Comparison of ENCODE assay signal across 10 mouse cellular contexts in the genomic region with DNA sequence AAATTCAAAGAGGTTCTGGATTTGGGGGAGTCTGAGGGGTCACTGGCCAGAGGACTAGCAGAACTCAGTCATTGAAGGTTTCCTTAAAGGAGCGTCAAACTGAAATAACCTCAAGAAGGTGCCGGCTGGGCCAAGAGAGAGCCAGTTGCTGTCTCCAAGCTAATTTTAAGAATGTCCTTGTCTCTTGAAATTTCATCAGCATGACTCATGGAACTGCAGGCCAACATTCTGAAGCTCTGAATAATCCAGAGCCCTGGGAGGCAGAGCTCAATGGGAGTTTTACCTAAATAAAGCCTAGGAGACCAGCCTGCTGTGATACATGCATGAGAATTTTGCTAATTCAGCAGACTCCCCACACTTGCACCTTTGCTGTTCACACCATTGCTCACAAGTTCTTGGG. TPM values are rescaled to one million over a fixed set of nuclear protein-coding genes. Genes with fewer than 3 reads are reported as not detected.
DNase-seq lines count a peak whose midpoint lies in the region; ATAC-seq lines count a peak whose summit lies in the region.
"Had no signal": no experiment of that assay in that cellular context is flagged by ENCODE, and none has a peak within 500 bp of the region (broad histone marks: within the 10 kb centered on the region; RNA-seq: fewer than 3 reads in every experiment).

No protein-coding gene starts in this region.

- DNase-seq in heart, adult 18-20 months = peak; percentile 77 to 83
- DNase-seq in adipocyte (ENCODE audit: low spot score) = peak; percentile 52
- DNase-seq in gastrocnemius, postnatal 14 days = peak; percentile 30
- DNase-seq in left cerebral cortex, postnatal 25 days (ENCODE audit: low spot score in 2 of 2) = peak; percentile 20 to 92
- no peak for DNase-seq in kidney, adult 18-20 months
- DNase-seq in hindbrain, embryonic 11.5 days (ENCODE audit: low spot score) = no peak
- DNase-seq: cerebellum, postnatal 14 days; thymus, adult 18-20 months had no signal

- no peak overlapping the region for H3K27ac ChIP-seq in heart, embryonic 11.5 days (ENCODE audit: low read depth, low read length)
- no peak overlapping the region for H3K27ac ChIP-seq in hindbrain, embryonic 11.5 days (ENCODE audit: low read depth, low read length)
- H3K27ac ChIP-seq in hindbrain, embryonic 16.5 days (ENCODE audit: low read depth, low read length) = no peak overlapping the region

- no peak overlapping the region for H3K9ac ChIP-seq in heart, embryonic 11.5 days (ENCODE audit: low read depth, low read length)
- H3K9ac ChIP-seq in hindbrain, embryonic 11.5 days (ENCODE audit: low read depth, low read length) = no peak overlapping the region
- no peak overlapping the region for H3K9ac ChIP-seq in hindbrain, embryonic 16.5 days (ENCODE audit: low read depth, low read length)

- peaks cover 10% of the 10 kb centered on the region; the same call in 1 of the 2 replicates for H3K4me1 ChIP-seq in heart, embryonic 11.5 days (ENCODE audit: control insufficient read depth, insufficient read depth, low read length)
- H3K4me1 ChIP-seq in hindbrain, embryonic 11.5 days (replicated peaks; ENCODE audit: control insufficient read depth, insufficient read depth, low read length) = no peaks in the 10 kb centered on the region
- no peaks in the 10 kb centered on the region for H3K4me1 ChIP-seq in hindbrain, embryonic 16.5 days (ENCODE audit: control insufficient read depth, insufficient read depth, low read depth, low read length)

- no peaks in the 10 kb centered on the region for H3K27me3 ChIP-seq in heart, embryonic 11.5 days (ENCODE audit: control insufficient read depth, insufficient read depth, low read length)
- no peaks in the 10 kb centered on the region for H3K27me3 ChIP-seq in hindbrain, embryonic 11.5 days (ENCODE audit: control insufficient read depth, insufficient read depth, low read length)
- no peaks in the 10 kb centered on the region for H3K27me3 ChIP-seq in hindbrain, embryonic 16.5 days (replicated peaks; ENCODE audit: control insufficient read depth, insufficient read depth, low read length)

- 69% methylated on average over 2 of the region's 2 CpGs for WGBS in heart, embryonic 11.5 days (ENCODE audit: insufficient replicate concordance)
- 93% methylated on average over 2 of the region's 2 CpGs for WGBS in hindbrain, embryonic 11.5 days
- whole genome bisulfite sequencing in hindbrain, embryonic 16.5 days = 93% methylated on average over 2 of the region's 2 CpGs

- no peaks in the 10 kb centered on the region for H3K9me3 ChIP-seq in heart, embryonic 11.5 days (replicated peaks; ENCODE audit: control insufficient read depth, low read length)
- no peaks in the 10 kb centered on the region for H3K9me3 ChIP-seq in hindbrain, embryonic 11.5 days (ENCODE audit: control insufficient read depth, low read length)
- H3K9me3 ChIP-seq in hindbrain, embryonic 16.5 days (ENCODE audit: control insufficient read depth, low read length) = no peaks in the 10 kb centered on the region

- no peak for ATAC-seq in heart, embryonic 11.5 days (replicated peaks; ENCODE audit: insufficient number of reproducible peaks, low FRiP score, low TSS enrichment)
- ATAC-seq in hindbrain, embryonic 11.5 days (ENCODE audit: low FRiP score) = no peak
- ATAC-seq in hindbrain, embryonic 16.5 days = no peak

- H3K4me2 ChIP-seq in heart, embryonic 11.5 days = no peak overlapping the region
- H3K4me2 ChIP-seq in hindbrain, embryonic 11.5 days (replicated peaks; ENCODE audit: low read depth, low read length) = no peak overlapping the region
- H3K4me2 ChIP-seq in hindbrain, embryonic 16.5 days (ENCODE audit: low read length) = no peak overlapping the region

- intact Hi-C loops in gastrocnemius, postnatal 14 days (cut with DNase I; ENCODE audit: low total_unique reads) = no loop called here
- intact Hi-C loops in left cerebral cortex, postnatal 25 days (cut with DNase I) = loop anchor here (1.0 to 5.0 kb wide), 4 partner anchors 22 to 109 kb away; no protein-coding TSS in a partner anchor

- H3K4me3 ChIP-seq in heart, embryonic 11.5 days (ENCODE audit: low read depth, low read length) = no peak overlapping the region
- no peak overlapping the region for H3K4me3 ChIP-seq in hindbrain, embryonic 11.5 days (ENCODE audit: low read depth, low read length)
- H3K4me3 ChIP-seq in hindbrain, embryonic 16.5 days (ENCODE audit: low read length) = no peak overlapping the region

- no peaks in the 10 kb centered on the region for H3K36me3 ChIP-seq in heart, embryonic 11.5 days (ENCODE audit: control insufficient read depth, insufficient read depth, low read length)
- no peaks in the 10 kb centered on the region for H3K36me3 ChIP-seq in hindbrain, embryonic 11.5 days (ENCODE audit: control insufficient read depth, insufficient read depth, low read length)
- no peaks in the 10 kb centered on the region for H3K36me3 ChIP-seq in hindbrain, embryonic 16.5 days (ENCODE audit: control insufficient read depth, insufficient read depth, low read length)

RNA-seq across cellular contexts. Expression of gene Prss23, which starts 36.5 kb away (rescaled TPM):
- 10 to 100 TPM; 20.3 to 23.0 TPM for total RNA-seq in heart, adult 18-20 months (2021)
- polyA plus RNA-seq in heart, embryonic 11.5 days (2014; fragmentation: Nextera tagmentation; extraction: Ambion mirVana) = 34.7 and 38.8 TPM in 2 replicates
- 10 to 100 TPM; 27.9 to 34.2 TPM for total RNA-seq in gastrocnemius, postnatal 14 days (2021)
- total RNA-seq in left cerebral cortex, postnatal 25 days (2021) = 10 to 100 TPM; 18.2 to 19.0 TPM
- 22.1 and 25.1 TPM in 2 replicates for polyA plus RNA-seq in hindbrain, embryonic 11.5 days (2014; fragmentation: Nextera tagmentation; extraction: Ambion mirVana)
- polyA plus RNA-seq in hindbrain, embryonic 16.5 days (2015; fragmentation: Nextera tagmentation; extraction: Ambion mirVana) = 17.3 and 17.7 TPM in 2 replicates

Comparison
In these comparisons a context has a peak if more than half of its experiments do, and no peak if none do; other contexts are left out.
1. DNase-seq: peak in heart, adult 18-20 months (2 of 2), adipocyte (single experiment), gastrocnemius, postnatal 14 days (single experiment) and left cerebral cortex, postnatal 25 days (2 of 2); none in kidney, adult 18-20 months (single experiment) and hindbrain, embryonic 11.5 days (single experiment).